Mouse (Mus musculus): Measurements from ENCODE around the gene Btbd9. TPM values are rescaled to one million over a fixed set of nuclear protein-coding genes. Genes with fewer than 3 reads are reported as not detected.

Gene Btbd9
- polyA plus RNA-seq, 1 experiment from 2014 or later: 38.3 TPM

DNA sequence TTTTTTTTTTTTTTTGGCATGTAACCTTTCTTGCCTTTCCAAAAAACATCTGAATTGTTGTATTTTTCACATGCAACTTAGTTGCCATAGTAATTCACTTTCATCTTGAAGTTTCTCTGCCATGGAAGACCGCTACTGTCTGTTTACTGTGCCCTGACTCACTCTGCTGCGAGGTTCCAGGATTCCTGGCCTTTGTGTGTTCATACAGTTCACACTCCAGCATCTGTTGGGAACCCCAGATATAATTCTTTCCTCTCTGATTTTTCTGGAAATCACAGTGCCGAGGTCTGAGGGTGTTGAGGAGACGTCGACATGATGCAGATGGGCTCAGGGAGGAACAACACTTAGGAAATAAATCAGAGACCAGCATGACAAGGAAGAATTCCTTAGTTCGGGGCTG is 283.6 kb downstream of the Btbd9 start:
- no peak overlapping the region for H3K4me2 ChIP-seq
- no peak overlapping the region for H3K4me3 ChIP-seq
- no peaks in the 10 kb centered on the region for H3K36me3 ChIP-seq
- WGBS: 41% methylated on average over 6 of the region's 6 CpGs
- no peak overlapping the region for H3K27ac ChIP-seq
- H3K9ac ChIP-seq: no peak overlapping the region
- H3K9me3 ChIP-seq (replicated peaks): no peaks in the 10 kb centered on the region
- H3K4me1 ChIP-seq (replicated peaks): peaks cover 7% of the 10 kb centered on the region; the same call in 1 of the 2 replicates
- ATAC-seq (replicated peaks; ENCODE audit: insufficient number of reproducible peaks, insufficient read depth, low FRiP score, low read depth): no peak
- no peaks in the 10 kb centered on the region for H3K27me3 ChIP-seq

DNA sequence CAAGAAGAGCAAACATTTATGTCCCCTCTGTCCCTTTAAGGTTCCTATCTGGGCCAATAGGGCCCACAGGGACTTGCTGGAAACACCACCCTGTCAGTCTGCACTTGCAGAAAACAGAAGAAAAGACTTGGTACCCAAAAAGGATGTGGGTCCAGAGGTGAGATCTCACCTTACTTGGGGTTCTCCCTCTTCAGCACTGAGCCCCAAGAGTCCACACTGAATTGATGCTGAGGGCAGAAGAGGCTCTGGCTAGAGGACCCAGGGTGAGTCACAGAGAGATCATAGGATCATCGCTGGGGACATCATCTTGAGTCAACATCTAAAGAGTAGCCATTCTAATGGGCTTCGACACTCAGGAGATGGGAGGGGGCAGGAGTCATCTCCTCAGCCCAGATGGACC is 290.6 kb downstream of the Btbd9 start:
- ATAC-seq (replicated peaks; ENCODE audit: insufficient number of reproducible peaks, insufficient read depth, low FRiP score, low read depth): no peak
- H3K9me3 ChIP-seq (replicated peaks): no peaks in the 10 kb centered on the region
- 0 out of 2 replicates have a peak, but pooled peaks cover 3% of the 10 kb centered on the region for H3K4me1 ChIP-seq (replicated peaks)
- 88% methylated on average over 2 of the region's 2 CpGs for WGBS
- no peaks in the 10 kb centered on the region for H3K27me3 ChIP-seq
- no peaks in the 10 kb centered on the region for H3K36me3 ChIP-seq
- H3K4me3 ChIP-seq: no peak overlapping the region
- H3K27ac ChIP-seq: no peak overlapping the region
- no peak overlapping the region for H3K9ac ChIP-seq
- H3K4me2 ChIP-seq: no peak overlapping the region

DNA sequence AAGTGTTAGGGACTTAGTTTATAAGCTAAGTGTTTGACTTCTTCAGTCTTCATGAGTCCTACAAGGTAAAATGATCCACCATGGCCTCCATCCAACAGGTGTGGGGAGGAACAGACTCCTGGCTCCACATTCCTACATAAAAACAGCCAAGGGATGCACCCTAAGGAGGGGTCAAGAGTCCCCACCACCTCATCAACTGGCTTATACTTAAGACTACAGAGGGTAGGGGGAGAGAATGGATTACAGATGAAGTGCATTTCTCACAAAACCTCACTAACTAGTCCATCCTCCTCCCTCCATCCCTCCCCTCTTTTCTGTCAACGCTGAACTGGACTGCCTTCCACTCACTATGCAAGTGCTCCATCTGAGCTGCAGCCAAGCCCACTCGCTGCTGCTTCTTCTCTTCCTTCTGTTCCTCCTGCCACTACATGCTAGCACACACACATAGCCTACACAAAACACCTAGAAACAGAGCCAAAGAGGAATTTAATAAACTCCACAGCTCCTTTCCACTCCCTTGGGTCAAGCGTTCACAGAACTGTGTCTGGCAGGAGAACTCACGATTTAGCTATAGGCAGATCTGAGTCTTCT is 292.7 kb downstream of the Btbd9 start:
- no peaks in the 10 kb centered on the region for H3K27me3 ChIP-seq
- H3K4me2 ChIP-seq: no peak overlapping the region
- no peak overlapping the region for H3K27ac ChIP-seq
- H3K36me3 ChIP-seq: no peaks in the 10 kb centered on the region
- H3K9ac ChIP-seq: no peak overlapping the region
- H3K9me3 ChIP-seq (replicated peaks): no peaks in the 10 kb centered on the region
- no peak overlapping the region for H3K4me3 ChIP-seq
- peaks cover 10% of the 10 kb centered on the region for H3K4me1 ChIP-seq (replicated peaks)
- no peak for ATAC-seq (replicated peaks; ENCODE audit: insufficient number of reproducible peaks, insufficient read depth, low FRiP score, low read depth)
- WGBS: 63% methylated on average over 4 of the region's 4 CpGs

DNA sequence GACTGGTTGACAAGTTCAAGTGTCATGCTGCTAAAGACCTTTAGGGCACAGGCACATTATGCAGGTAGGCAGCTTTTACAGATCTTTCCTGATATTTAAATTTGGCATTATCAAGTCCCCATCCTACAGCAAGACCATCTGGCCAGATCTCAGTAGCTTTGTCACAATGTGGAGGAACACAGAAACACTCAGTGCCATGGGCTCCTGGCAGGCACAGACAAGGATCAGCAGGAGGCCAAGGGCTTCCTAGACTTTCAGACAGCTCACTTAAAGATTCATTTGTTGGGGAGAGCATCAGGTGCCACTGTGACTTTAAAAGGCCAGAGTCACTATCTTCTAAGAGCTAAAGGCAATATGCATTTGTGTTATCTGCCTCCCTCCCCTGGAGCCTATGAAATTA is 293.3 kb downstream of the Btbd9 start:
- Histone ChIP-seq H3K27ac (no peak overlapping the region), H3K9ac (no peak overlapping the region), H3K9me3 (replicated peaks) (no peaks in the 10 kb centered on the region), H3K27me3 (no peaks in the 10 kb centered on the region), H3K4me3 (no peak overlapping the region), H3K4me1 (replicated peaks) (peaks cover 10% of the 10 kb centered on the region), H3K36me3 (no peaks in the 10 kb centered on the region), H3K4me2 (no peak overlapping the region)
- ATAC-seq (replicated peaks; ENCODE audit: insufficient number of reproducible peaks, insufficient read depth, low FRiP score, low read depth): no peak

DNA sequence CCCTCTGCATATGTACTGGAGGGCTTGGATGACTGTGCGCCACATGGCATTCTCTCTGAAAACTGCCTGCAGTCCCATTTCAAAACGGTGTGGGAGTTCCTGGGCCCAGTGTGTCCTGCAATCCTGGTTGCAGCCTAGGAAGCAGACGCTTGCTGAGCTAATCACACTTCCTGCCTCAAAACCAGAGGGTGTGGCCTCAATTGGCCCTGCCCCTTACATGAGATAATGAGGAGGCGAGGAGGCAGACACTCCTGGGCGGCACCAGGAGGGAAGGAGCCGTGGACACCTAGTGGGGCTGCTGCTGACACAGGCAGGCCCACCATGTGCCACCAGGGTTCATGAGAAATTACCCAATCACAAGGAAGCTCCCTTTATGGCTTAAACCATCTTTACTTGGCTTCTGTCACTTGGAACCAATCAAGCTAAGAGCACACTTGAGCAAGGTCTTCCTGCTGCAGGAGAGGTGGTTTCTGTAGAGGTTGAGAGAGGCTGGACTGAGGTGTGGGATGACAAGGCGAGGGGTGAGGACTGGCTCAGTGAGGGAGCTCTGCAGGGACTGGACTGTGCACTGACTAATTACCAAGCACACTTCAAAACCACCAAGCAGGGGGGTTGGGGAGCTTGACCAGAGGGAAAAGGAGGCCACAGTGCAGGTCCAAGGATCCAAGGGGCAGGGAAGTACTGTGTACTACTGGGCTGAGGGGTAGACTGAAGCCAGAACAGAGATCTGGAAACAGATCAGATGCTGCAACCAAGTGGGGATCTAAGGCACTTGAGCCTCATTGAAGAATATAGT is 295.8 kb downstream of the Btbd9 start:
- Histone ChIP-seq H3K4me2 (no peak overlapping the region), H3K36me3 (no peaks in the 10 kb centered on the region), H3K4me1 (replicated peaks) (peaks cover 10% of the 10 kb centered on the region), H3K27me3 (no peaks in the 10 kb centered on the region), H3K4me3 (no peak overlapping the region), H3K27ac (no peak overlapping the region), H3K9me3 (replicated peaks) (no peaks in the 10 kb centered on the region), H3K9ac (no peak overlapping the region)
- ATAC-seq (replicated peaks; ENCODE audit: insufficient number of reproducible peaks, insufficient read depth, low FRiP score, low read depth): no peak
- WGBS: 46% methylated on average over 7 of the region's 7 CpGs

DNA sequence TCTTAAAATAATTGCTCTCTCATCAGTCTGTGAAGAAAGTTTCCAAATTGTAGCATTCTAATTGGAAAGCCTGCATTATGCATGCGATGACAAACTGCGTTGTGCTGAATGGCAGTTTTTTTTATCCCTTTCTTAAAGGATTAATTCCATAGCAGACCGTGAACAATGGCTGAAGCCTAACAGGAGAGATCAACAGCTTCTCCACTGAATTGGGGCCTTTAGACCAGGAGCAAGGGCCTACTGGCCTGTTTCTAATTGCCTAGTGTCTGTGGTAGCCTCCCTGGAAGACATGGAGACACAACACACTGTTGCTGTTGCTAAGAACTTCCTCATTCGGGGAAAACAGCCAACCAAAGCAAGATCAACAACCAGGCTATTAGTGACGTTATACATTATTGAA is 296.6 kb downstream of the Btbd9 start:
- Histone ChIP-seq H3K4me1 (replicated peaks) (peaks cover 10% of the 10 kb centered on the region), H3K27me3 (no peaks in the 10 kb centered on the region)

DNA sequence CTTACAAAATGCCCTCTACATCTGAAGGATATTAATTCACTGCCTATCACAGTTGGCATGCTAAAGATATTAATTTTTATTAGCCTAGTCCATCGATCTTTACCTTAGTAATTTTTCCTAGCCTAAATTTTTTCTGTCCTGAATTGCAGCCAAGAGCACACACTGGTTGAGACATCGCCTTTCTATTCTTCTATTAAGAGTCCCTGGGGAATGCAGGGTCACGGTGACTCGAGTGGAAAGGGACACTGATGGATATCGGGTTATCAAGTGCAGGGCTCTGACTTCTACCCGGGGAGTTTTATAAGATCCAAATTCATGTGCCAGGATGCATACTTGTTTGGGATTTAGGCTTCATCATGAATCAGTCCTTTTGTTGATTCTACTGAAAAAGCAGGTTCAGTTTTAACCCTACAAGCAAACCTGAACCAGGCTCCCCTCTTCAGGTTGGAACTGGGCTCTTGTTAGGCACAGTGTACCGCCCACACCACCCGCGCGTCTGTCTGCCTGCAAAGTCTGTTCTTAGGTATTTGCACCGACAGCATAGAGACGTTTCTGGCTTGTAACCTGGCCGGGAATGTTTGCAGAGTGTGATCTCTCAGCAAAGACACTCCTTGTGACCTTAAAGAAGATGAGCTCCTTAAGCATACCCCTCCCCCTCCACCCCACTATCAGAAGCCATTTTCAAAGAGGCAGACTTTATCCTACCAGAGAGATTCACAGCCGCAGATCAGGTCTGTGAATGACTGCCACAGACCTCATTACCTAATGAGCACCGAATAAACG is 297.5 kb downstream of the Btbd9 start:
- 38% methylated on average over 16 of the region's 16 CpGs for WGBS
- Histone ChIP-seq H3K9ac (no peak overlapping the region), H3K4me3 (no peak overlapping the region), H3K4me2 (no peak overlapping the region), H3K27me3 (no peaks in the 10 kb centered on the region), H3K4me1 (replicated peaks) (peaks cover 10% of the 10 kb centered on the region), H3K27ac (no peak overlapping the region), H3K36me3 (peaks cover 4% of the 10 kb centered on the region; the same call in 1 of the 2 replicates), H3K9me3 (replicated peaks) (no peaks in the 10 kb centered on the region)
- ATAC-seq (replicated peaks; ENCODE audit: insufficient number of reproducible peaks, insufficient read depth, low FRiP score, low read depth): no peak

More for the DNA sequence above, 296.6 kb downstream of the Btbd9 start:
- H3K27ac ChIP-seq: no peak overlapping the region
- H3K4me2 ChIP-seq: no peak overlapping the region
- H3K36me3 ChIP-seq: no peaks in the 10 kb centered on the region
- whole genome bisulfite sequencing: 74% methylated on average over 5 of the region's 5 CpGs
- H3K9me3 ChIP-seq (replicated peaks): no peaks in the 10 kb centered on the region
- ATAC-seq (replicated peaks; ENCODE audit: insufficient number of reproducible peaks, insufficient read depth, low FRiP score, low read depth): no peak
- H3K4me3 ChIP-seq: no peak overlapping the region
- no peak overlapping the region for H3K9ac ChIP-seq

DNA sequence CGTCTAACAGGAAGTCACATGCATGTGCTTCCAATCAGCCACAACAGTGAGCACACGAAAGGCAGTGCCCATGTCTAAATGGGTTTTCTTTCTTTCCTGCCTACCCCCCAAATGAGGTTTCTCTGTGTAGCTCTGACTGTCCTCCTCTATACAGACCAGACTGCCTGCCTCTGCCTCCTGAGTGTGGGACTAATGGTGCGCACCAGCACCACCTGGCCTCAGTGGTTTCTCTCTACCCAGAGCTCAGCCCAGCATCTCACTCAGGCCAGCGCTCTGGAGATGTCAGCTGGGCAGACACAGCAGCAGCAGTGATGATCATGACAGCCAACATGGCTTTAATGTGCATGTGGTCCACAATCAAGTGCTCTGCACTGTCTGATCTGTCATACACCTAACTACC is 299.8 kb downstream of the Btbd9 start:
- H3K9me3 ChIP-seq (replicated peaks): no peaks in the 10 kb centered on the region
- WGBS: 85% methylated on average over 4 of the region's 4 CpGs
- H3K9ac ChIP-seq: no peak overlapping the region
- peaks cover 4% of the 10 kb centered on the region; the same call in 1 of the 2 replicates for H3K36me3 ChIP-seq
- H3K4me3 ChIP-seq: no peak overlapping the region
- H3K27me3 ChIP-seq: no peaks in the 10 kb centered on the region
- H3K27ac ChIP-seq: no peak overlapping the region
- peaks cover 10% of the 10 kb centered on the region for H3K4me1 ChIP-seq (replicated peaks)
- no peak overlapping the region for H3K4me2 ChIP-seq
- ATAC-seq (replicated peaks; ENCODE audit: insufficient number of reproducible peaks, insufficient read depth, low FRiP score, low read depth): no peak

DNA sequence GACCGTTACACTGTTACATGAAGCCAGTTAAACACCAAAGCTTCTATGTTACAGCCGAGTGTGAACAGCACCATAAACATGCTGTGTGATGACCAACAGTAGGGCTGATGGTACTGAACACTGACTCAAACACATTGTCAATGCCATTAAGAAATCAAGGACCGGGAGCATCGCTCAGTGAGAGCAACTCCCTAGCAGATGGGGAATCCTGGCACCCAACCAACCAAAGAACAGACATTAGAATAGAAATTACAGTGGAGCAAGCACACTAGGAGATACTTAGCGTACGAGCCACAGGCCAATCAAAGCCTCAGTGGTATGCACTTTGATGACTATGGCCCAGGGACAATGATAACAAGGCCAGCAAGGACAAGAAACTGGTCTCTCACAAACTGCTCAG is 303.5 kb downstream of the Btbd9 start:
- Histone ChIP-seq H3K9me3 (replicated peaks) (no peaks in the 10 kb centered on the region), H3K27me3 (no peaks in the 10 kb centered on the region), H3K4me2 (no peak overlapping the region), H3K4me1 (replicated peaks) (peaks cover 17% of the 10 kb centered on the region), H3K27ac (no peak overlapping the region), H3K36me3 (peaks cover 4% of the 10 kb centered on the region; the same call in 1 of the 2 replicates), H3K4me3 (no peak overlapping the region), H3K9ac (no peak overlapping the region)
- WGBS: 84% methylated on average over 6 of the region's 6 CpGs
- no peak for ATAC-seq (replicated peaks; ENCODE audit: insufficient number of reproducible peaks, insufficient read depth, low FRiP score, low read depth)

DNA sequence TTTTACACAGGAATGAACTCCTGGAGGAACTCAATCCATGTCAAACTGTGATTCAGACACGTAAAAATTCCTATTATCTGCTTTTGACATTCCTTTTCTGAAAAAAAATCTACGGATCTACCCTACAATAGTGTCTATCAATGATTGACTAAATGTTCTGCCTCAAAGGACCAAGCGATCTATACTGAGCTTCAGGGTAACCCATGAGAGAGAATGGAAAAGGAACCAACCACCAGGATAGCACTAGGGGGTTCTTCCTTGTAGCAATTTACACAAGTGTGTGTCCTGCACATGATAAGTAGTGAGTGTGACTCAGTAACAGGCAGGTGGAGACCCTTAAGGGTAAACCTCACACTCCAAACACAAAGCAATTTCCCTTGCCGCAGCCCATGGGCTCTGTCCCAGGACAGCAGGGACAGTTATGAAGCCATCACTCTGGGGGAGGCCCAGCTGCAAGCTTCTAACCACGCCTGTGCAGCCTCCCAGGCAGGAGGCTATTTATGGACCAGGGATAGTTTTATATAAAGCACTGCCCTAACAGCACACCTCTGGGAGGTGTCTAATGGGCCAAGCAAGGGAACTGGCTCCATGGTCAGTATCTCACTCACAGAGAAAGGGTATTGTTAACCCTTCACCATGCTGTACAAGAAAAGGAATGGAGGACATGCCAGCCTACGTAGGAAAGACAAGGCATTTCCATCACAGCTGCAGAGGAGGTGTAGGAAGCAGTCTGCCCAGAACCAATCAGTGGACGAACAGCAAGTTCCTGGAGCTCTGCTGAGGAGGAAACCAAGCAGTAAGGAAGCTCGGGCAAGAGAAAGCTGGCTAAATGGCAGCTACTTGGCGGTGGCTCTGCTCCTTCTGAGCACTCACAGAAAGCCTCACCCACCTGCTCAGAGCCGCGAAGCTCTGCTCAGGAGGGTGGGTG is 306.9 kb downstream of the Btbd9 start:
- no peaks in the 10 kb centered on the region for H3K27me3 ChIP-seq
- 0 out of 2 replicates have a peak, but pooled peaks have one; percentile 35 for ATAC-seq (replicated peaks; ENCODE audit: insufficient number of reproducible peaks, insufficient read depth, low FRiP score, low read depth)
- H3K4me3 ChIP-seq: no peak overlapping the region
- H3K9ac ChIP-seq: no peak overlapping the region
- peaks cover 22% of the 10 kb centered on the region for H3K4me1 ChIP-seq (replicated peaks)
- 62% methylated on average over 11 of the region's 11 CpGs for WGBS
- no peaks in the 10 kb centered on the region for H3K9me3 ChIP-seq (replicated peaks)
- H3K36me3 ChIP-seq: peaks cover 4% of the 10 kb centered on the region; the same call in 1 of the 2 replicates
- H3K4me2 ChIP-seq: no peak overlapping the region
- H3K27ac ChIP-seq: peak overlapping the region; percentile 24; the same call in 1 of the 2 replicates
